Comparison of ENCODE assay signal across 21 mouse cellular contexts in the genomic region with DNA sequence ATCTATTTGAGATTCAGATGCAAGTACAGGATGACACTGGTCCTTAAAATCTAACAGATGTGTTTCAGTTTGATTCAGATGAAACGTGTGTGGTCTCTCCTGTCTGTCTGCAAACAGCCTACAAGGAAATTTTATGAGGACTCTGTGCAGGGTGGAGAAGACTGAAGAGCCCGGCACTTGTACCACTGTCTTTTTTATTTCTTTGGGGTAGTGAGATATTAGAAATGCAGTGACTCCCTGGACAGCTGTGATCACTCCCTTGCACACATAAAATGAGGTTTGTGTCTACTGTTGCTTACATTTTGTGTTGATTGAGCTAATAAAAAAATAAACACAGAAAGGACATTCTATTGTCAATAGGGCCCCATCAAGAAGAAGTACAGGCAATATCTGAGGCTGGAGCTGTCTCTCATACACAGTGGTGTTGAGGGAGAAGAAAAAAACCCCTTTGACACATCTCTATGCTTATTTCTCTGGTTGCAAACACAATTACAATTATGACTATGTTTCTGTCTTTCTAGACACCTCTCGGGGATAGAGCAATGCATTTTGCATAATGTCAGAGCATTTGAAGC.
"Had no signal": no experiment of that assay in that cellular context is flagged by ENCODE, and none has a peak within 500 bp of the region (broad histone marks: within the 10 kb centered on the region; RNA-seq: fewer than 3 reads in every experiment).

No protein-coding gene starts in this region.

- H3K4me1 ChIP-seq: heart, embryonic 10.5 days; hindbrain, embryonic 13.5 days; hindbrain, embryonic 15.5 days; kidney, embryonic 15.5 days; limb, embryonic 13.5 days; limb, embryonic 15.5 days had no signal

- ATAC-seq: hindbrain, postnatal 0 days; intestine, embryonic 16.5 days had no signal

- H3K9me3 ChIP-seq: heart, embryonic 10.5 days; heart, embryonic 12.5 days; hindbrain, embryonic 13.5 days; hindbrain, embryonic 15.5 days; kidney, embryonic 15.5 days; limb, embryonic 13.5 days; limb, embryonic 15.5 days had no signal

- H3K27me3 ChIP-seq: heart, embryonic 12.5 days; hindbrain, embryonic 13.5 days; hindbrain, embryonic 15.5 days; kidney, embryonic 15.5 days; limb, embryonic 15.5 days had no signal

- DNase-seq: gastrocnemius, postnatal 14 days; gastrocnemius, postnatal 36 days; heart, adult 11 months; kidney, adult 11 months; kidney, adult 2 months; kidney, adult 9 months; kidney, postnatal 14 days; kidney, postnatal 36 days; layer of hippocampus, adult 9-11 months; layer of hippocampus, postnatal 36 days; left cerebral cortex, postnatal 4 days had no signal

- H3K27ac ChIP-seq: heart, embryonic 10.5 days; hindbrain, embryonic 13.5 days; hindbrain, embryonic 15.5 days; hindbrain, postnatal 0 days; kidney, embryonic 15.5 days; kidney, postnatal 0 days; limb, embryonic 13.5 days; limb, embryonic 15.5 days had no signal

- H3K9ac ChIP-seq: heart, embryonic 12.5 days; hindbrain, embryonic 13.5 days; hindbrain, embryonic 15.5 days; kidney, embryonic 15.5 days; limb, embryonic 13.5 days; limb, embryonic 15.5 days had no signal

- H3K4me3 ChIP-seq: heart, embryonic 10.5 days; heart, embryonic 12.5 days; hindbrain, embryonic 13.5 days; hindbrain, embryonic 15.5 days; kidney, embryonic 15.5 days; limb, embryonic 13.5 days; limb, embryonic 15.5 days had no signal

- H3K36me3 ChIP-seq: heart, embryonic 10.5 days; heart, embryonic 12.5 days; hindbrain, embryonic 13.5 days; hindbrain, embryonic 15.5 days; kidney, embryonic 15.5 days; limb, embryonic 13.5 days; limb, embryonic 15.5 days had no signal

- H3K4me2 ChIP-seq: heart, embryonic 12.5 days; hindbrain, embryonic 13.5 days; hindbrain, embryonic 15.5 days; kidney, embryonic 15.5 days; limb, embryonic 13.5 days; limb, embryonic 15.5 days had no signal
